Mouse (Mus musculus) lung, postnatal 14 days (tissue): ENCODE data around the gene Cacng1.

Experiments
- DNase-seq: peaks from one replicate; pipeline ENCODE4 v3.0.0; 2021

Gene Cacng1

GRCm38 (mm10) chr11:107716332-107716938 is at the start of gene Cacng1:
Gene Cacng1 (minus strand): TSS chr11:107716522.
- DNase-seq: no peak

GRCm38 (mm10) chr11:107762688-107763460 is 46.6 kb upstream of the Cacng1 start:
- no peak for DNase-seq

- no peak for DNase-seq
Measured at GRCm38 (mm10) chr11:107761790-107762500, 45.6 kb upstream of the Cacng1 start.

- no peak for DNase-seq
Measured at GRCm38 (mm10) chr11:107760001-107760400, 43.7 kb upstream of the Cacng1 start.

GRCm38 (mm10) chr11:107759516-107759915 is 43.2 kb upstream of the Cacng1 start:
- DNase-seq: no peak

GRCm38 (mm10) chr11:107749114-107749513 is 32.8 kb upstream of the Cacng1 start:
- DNase-seq: no peak

GRCm38 (mm10) chr11:107748243-107749035 is 32.1 kb upstream of the Cacng1 start:
- DNase-seq: no peak

- no peak for DNase-seq
Measured at GRCm38 (mm10) chr11:107743100-107743499, 26.8 kb upstream of the Cacng1 start.

- no peak for DNase-seq
Measured at GRCm38 (mm10) chr11:107738418-107739099, 22.2 kb upstream of the Cacng1 start.

GRCm38 (mm10) chr11:107737886-107738285 is 21.6 kb upstream of the Cacng1 start:
- DNase-seq: no peak

GRCm38 (mm10) chr11:107734133-107734532 is 17.8 kb upstream of the Cacng1 start:
- no peak for DNase-seq

- no peak for DNase-seq
Measured at GRCm38 (mm10) chr11:107731498-107731897, 15.2 kb upstream of the Cacng1 start.

GRCm38 (mm10) chr11:107730940-107731339 is 14.6 kb upstream of the Cacng1 start:
- no peak for DNase-seq

GRCm38 (mm10) chr11:107729141-107729540 is 12.8 kb upstream of the Cacng1 start:
- DNase-seq: no peak

GRCm38 (mm10) chr11:107728073-107728863 is 11.9 kb upstream of the Cacng1 start:
- peak; percentile 13 for DNase-seq

GRCm38 (mm10) chr11:107724603-107725002 is 8.3 kb upstream of the Cacng1 start:
- DNase-seq: no peak

- no peak for DNase-seq
Measured at GRCm38 (mm10) chr11:107721057-107721456, 4.7 kb upstream of the Cacng1 start.

- no peak for DNase-seq
Measured at GRCm38 (mm10) chr11:107720264-107721021, 4.1 kb upstream of the Cacng1 start.

GRCm38 (mm10) chr11:107714368-107714767 is 2.0 kb downstream of the Cacng1 start:
- no peak for DNase-seq

GRCm38 (mm10) chr11:107710379-107710778 is 5.9 kb downstream of the Cacng1 start:
- DNase-seq: no peak
